Mouse (Mus musculus) frontal cortex, adult (tissue): ENCODE measurements around the gene Hk3.

ENCODE experiments used
- ATAC-seq: cut with Nextera tagmentation; 2 replicates; pipeline ENCODE4 v1.9.2; 2017; ENCODE audit warnings: mild to moderate bottlenecking, moderate library complexity, mixed read lengths; ENCODE audit not compliant: low TSS enrichment

Hk3 gene

DNA sequence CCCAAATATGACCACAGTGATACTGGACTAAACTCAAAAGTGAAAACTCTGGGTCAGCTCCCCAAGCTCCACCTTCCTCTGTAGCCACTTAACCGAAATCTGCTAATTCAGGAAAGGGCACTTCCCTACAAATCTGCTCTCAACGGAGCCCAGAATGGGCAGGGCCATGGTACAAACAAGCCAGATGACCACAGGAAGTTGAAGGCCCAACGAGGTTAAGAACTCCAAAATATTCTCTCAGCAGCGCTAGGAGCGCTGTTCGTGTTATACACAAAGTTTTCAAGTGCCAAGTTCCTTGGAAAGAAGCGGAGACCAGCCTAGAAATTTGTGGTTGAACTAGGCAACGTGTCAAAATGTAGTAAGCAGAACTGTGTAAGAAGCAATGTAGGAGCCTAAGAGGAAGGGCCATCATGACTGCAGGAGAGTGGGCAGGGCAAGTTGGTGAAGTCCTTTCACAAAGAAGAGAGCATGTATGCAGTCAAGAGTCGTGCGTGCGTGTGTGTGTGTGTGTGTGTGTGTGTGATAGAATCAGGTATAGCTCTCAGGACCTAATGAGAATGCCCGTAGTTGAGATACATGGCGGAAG, at the start of gene Hk3:
TSS of gene Hk3 (minus strand) at position 192 of the 586 bp plus-strand sequence.
- no peak for ATAC-seq

DNA sequence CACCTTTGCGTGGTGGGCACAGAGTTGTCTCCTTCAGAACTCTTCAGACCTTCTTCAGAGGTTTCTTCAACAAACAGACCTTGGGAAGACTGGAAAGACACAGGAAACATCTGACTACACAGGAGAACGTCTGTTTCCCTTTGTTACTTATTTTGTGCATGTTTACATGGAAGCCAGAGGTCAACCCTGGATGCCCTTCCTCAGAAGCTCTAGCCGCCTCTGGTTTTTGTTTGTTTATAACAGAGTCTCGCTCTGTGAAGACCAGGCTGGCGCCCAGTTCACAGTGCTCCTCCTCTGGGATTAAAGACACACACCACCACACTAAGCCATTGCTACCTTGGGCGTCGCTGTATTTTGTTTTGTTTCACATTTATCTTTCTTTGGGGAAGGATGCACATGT, 48.5 kb upstream of the Hk3 start:
- ATAC-seq, result no peak

GRCm38 (mm10) chr13:55063276-55063675, 42.1 kb upstream of the Hk3 start:
- no peak for ATAC-seq

DNA sequence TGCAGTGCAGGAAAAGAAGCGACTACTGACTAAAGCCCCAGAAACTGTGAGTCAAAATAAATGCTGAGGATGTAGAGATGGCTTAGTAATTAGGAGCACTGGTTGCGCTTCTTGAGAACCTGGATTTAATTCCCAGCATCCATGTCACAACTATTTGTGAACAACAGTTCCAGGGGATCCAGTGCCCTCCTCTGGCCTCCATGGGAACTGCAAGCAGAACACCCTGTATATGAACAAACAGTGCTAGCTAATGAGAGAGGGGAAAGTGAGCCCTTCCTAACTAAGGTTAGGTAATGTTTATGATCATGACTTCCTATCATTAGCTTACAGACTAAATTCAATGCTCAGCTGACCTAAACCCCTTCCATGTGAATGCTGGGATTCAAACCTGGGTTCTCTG, 36.9 kb upstream of the Hk3 start:
- no peak for ATAC-seq

GRCm38 (mm10) chr13:55047706-55048105, 26.5 kb upstream of the Hk3 start:
- no peak for ATAC-seq

GRCm38 (mm10) chr13:55040016-55040415, 18.8 kb upstream of the Hk3 start:
- ATAC-seq, result no peak

- no peak for ATAC-seq
Observed at GRCm38 (mm10) chr13:55024215-55024614, 3.0 kb upstream of the Hk3 start.

- ATAC-seq, result no peak
Observed at GRCm38 (mm10) chr13:55022715-55023114, 1.5 kb upstream of the Hk3 start.

GRCm38 (mm10) chr13:55022256-55022655, 1.1 kb upstream of the Hk3 start:
- no peak for ATAC-seq

- no peak for ATAC-seq
Observed at GRCm38 (mm10) chr13:55020051-55020450, 1.1 kb downstream of the Hk3 start.

- no peak for ATAC-seq
Observed at GRCm38 (mm10) chr13:55019181-55019580, 2.0 kb downstream of the Hk3 start.

DNA sequence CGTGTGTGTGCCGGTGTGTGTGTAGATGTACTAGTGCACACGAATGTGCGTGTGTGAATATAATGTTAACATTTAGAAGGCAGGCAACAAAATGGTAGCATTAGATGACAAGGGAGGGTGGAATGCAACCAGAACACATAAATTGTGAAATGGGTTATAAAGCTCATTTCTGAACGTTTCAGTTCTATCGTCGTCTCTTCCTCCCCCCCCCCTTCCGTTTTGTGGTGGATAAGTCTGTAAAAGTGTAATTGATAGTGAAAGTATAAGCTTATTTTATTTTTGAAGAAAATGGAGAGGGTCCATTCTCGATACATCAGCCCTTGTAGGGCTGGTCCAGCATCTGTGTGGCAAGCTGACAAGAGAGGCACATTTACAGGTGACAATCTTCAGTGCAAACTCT, 2.5 kb downstream of the Hk3 start:
- no peak for ATAC-seq

DNA sequence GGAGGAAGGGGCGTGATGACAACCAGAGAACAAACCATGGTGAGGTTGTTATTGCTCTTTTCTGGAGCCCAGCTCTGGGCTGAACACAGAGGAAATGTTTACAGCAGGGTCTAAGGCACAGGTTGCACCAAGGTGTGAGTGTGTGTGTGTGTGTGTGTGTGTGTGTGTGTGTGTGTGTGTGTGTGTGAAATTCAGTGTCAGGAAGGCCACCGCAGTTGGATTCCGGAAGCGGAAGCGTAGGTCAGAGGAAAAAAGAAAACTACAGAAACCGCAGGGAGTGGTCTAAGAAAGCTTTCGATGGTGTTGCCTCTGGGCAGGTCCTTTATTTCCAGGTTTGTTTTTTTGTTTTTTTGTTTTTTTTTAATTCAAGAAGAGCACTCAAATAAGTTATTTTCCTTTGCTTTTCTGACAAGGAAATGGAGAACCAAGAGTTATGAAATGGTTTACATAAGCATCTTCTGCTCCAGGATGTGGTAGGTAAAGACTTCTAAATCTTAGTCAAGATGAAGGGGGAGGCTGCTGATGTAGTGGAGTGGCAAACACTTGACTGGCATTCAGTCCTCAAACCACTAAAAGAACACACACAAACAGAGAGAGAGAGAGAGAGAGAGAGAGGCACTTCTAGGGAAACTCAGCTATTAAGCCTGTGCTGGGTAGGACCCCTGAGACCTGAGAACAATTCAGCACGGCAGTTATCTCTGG, 3.1 kb downstream of the Hk3 start:
- no peak for ATAC-seq

DNA sequence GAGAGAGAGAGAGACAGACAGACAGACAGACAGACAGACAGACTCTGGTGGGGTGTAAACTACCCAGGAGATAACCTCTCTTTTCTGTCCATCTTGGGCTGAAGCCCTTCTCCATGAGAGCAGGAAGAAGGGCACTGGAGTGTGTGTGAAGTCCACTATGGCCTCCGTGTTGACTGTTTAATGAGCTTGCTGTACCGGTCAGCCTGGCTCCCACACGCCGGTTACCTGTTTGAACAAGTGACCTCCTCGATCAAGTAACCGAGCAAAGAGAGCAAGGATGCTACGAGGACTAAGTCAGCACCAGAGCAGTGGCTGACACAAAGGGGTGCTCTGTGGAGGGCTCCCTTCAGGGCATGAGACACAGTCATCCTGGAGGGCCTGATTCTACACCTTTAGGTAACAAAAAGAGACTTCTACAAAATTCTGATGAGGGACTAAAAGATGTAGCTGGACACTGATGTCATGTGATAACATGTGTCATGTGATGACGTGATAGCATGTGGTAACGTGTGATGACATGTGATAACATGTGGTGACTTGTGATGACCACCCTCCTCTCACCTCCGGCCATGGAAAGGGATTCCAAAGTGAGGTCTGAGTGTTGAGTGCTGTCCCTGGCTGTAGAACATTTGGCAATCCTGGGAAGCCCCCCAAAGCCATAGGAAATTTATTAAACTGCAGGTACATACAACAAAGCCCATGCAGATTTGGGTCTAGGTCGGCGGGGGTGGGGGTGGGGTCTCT, 3.9 kb downstream of the Hk3 start:
- no peak for ATAC-seq

- ATAC-seq, result no peak
Observed at GRCm38 (mm10) chr13:55014451-55014850, 6.7 kb downstream of the Hk3 start.

GRCm38 (mm10) chr13:55013702-55014344, 7.4 kb downstream of the Hk3 start:
- no peak for ATAC-seq

GRCm38 (mm10) chr13:55011981-55012478, 9.2 kb downstream of the Hk3 start:
- ATAC-seq, result no peak

DNA sequence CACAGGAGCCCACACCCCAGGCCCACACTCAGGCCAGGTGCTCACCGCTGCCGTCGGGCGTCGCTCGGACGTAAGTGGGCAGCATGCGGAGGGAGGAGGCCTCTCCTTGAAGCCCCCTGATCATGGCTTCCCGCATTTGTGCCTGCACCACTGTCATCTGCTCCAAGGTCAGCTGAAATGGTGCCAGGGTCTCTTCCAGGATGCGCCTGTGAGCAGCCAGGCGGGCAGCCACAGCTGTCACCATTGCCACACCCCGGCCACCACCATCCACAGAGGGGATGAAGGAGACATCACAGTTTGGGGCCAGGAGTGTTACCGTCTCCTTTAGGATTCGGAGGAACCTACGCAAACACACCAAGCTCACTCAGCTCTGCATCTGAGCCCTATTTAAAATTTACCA, 10.1 kb downstream of the Hk3 start:
- ATAC-seq, result no peak

DNA sequence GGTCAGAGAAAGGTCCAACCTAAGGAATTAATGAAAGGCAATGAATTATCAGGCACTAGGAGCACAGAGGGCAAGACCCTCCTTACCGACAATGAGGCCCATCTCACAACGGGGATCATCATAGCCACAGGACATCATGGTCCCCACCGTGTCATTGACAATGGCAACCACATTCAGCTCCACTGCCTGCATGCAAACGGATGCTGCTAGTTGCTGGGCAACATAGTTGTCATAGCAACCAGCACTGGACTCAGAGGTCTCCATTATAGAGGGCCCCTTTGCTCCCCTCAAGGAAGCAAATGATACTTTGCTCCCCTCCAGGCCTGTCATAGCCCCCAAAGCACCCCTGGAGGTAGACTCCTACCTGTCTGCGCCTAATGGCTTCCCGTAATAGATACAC, 12.6 kb downstream of the Hk3 start:
- ATAC-seq, result no peak

DNA sequence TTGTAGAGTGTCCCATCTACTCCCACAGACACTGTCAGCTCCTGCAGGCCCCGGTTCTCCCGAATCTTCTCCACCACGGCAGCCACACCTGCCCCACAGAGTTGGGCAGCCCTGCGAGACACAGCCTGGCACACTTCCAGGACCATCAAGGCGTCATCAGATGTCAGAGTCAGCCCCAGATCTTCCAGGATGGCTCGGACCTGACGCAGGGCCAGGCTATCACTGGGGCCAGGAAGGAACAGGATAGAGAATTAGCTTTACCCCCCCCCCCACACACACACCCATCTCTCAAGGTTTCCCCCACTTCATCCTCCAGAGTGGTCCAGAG, 14.8 kb downstream of the Hk3 start:
- no peak; the same call in 1 of the 2 replicates for ATAC-seq

GRCm38 (mm10) chr13:55005691-55006414, 15.3 kb downstream of the Hk3 start:
- ATAC-seq, result peak; percentile 62; the same call in 1 of the 2 replicates

- ATAC-seq, result no peak
Observed at GRCm38 (mm10) chr13:55004646-55005045, 16.5 kb downstream of the Hk3 start.
